Mouse (Mus musculus) T-helper 1 cell (primary cell): ENCODE results near the gene Ass1.
"Not testable (repeated sequence)": the region's sequence is repeated elsewhere in the genome, so short reads cannot be mapped to it uniquely, and the experiment has no call there.

Source experiments
- in situ Hi-C: fragments of 300-600 bp; cut with MboI, MseI; formaldehyde crosslinking; loops from one replicate; pipeline ENCODE4 v1.15.1; 2025; ENCODE audit warnings: high pct_unique_total_duplicates

The Ass1 gene

GRCm38 (mm10) chr2:31530201-31530600, 60.2 kb downstream of the Ass1 start:
- in situ Hi-C loops: no loop called here

GRCm38 (mm10) chr2:31537054-31537453, 67.0 kb downstream of the Ass1 start:
- in situ Hi-C loops: no loop called here

- in situ Hi-C loops: no loop called here
Observed at GRCm38 (mm10) chr2:31538745-31539144, 68.7 kb downstream of the Ass1 start.

GRCm38 (mm10) chr2:31541581-31541980, 71.6 kb downstream of the Ass1 start:
- in situ Hi-C loops: loop anchor here (10.0 kb wide), 1 partner anchor 807 kb away; no protein-coding TSS in a partner anchor

GRCm38 (mm10) chr2:31547726-31548125, 77.7 kb downstream of the Ass1 start:
- in situ Hi-C loops: loop anchor here (10.0 kb wide), 1 partner anchor 813 kb away; no protein-coding TSS in a partner anchor

- in situ Hi-C loops: no loop called here
Observed at GRCm38 (mm10) chr2:31550503-31550902, 80.5 kb downstream of the Ass1 start.

- in situ Hi-C loops: not testable (repeated sequence)
Observed at GRCm38 (mm10) chr2:31551351-31551750, 81.3 kb downstream of the Ass1 start.

GRCm38 (mm10) chr2:31551971-31552370, 82.0 kb downstream of the Ass1 start:
- in situ Hi-C loops: no loop called here

GRCm38 (mm10) chr2:31554619-31555018, 84.6 kb downstream of the Ass1 start:
- in situ Hi-C loops: no loop called here
